Mouse (Mus musculus) liver, postnatal 0 days (tissue): Measurements from ENCODE around the gene Tbc1d32.

Source experiments
- CTCF ChIP-seq: sonication (generic); IDR thresholded peaks from 2 replicates; pipeline ENCODE4 v1.5.1; 2016; ENCODE audit warnings: antibody characterized with exemption, low read depth
- EP300 ChIP-seq: IDR thresholded peaks from 2 replicates; pipeline ENCODE4 v1.6.1; 2016; ENCODE audit warnings: antibody characterized with exemption, low read depth, mild to moderate bottlenecking

- TF ChIP-seq CTCF (no peak), EP300 (no peak)
These were observed 666 bp downstream of the Tbc1d32 start for GRCm38 (mm10) chr10:56227771-56228275.
